Mouse (Mus musculus) hindbrain, embryonic 12.5 days (tissue): ENCODE data around the gene Mtfr2. TPM values are rescaled to one million over a fixed set of nuclear protein-coding genes. Genes with fewer than 3 reads are reported as not detected.

Source experiments
- ATAC-seq: fragments of 200-750 bp; cut with Nextera tagmentation; 2 replicates; pipeline ENCODE4 v1.8.0; 2017; ENCODE audit warnings: moderate TSS enrichment; ENCODE audit not compliant: low FRiP score
- H3K27ac ChIP-seq: fragments of 300-500 bp; sonication (generic); 2 replicates; pipeline ENCODE4 v1.5.1; 2016; ENCODE audit warnings: mild to moderate bottlenecking
- H3K27me3 ChIP-seq: fragments of 300-500 bp; sonication (generic); 2 replicates; pipeline ENCODE4 v1.6.1; 2016; ENCODE audit warnings: mild to moderate bottlenecking
- H3K36me3 ChIP-seq: fragments of 300-500 bp; sonication (generic); 2 replicates; pipeline ENCODE4 v1.6.1; 2016; ENCODE audit warnings: mild to moderate bottlenecking
- H3K4me1 ChIP-seq: fragments of 300-500 bp; sonication (generic); 2 replicates; pipeline ENCODE4 v1.6.1; 2016
- H3K4me2 ChIP-seq: fragments of 300-500 bp; sonication (generic); replicated peaks from 2 replicates; pipeline ENCODE4 v1.6.1; 2016; ENCODE audit warnings: mild to moderate bottlenecking
- H3K4me3 ChIP-seq: fragments of 300-500 bp; sonication (generic); 2 replicates; pipeline ENCODE4 v1.5.1; 2016; ENCODE audit warnings: mild to moderate bottlenecking
- H3K9ac ChIP-seq: fragments of 300-500 bp; sonication (generic); 2 replicates; pipeline ENCODE4 v1.6.1; 2016; ENCODE audit warnings: mild to moderate bottlenecking, moderate library complexity
- H3K9me3 ChIP-seq: fragments of 300-500 bp; sonication (generic); replicated peaks from 2 replicates; pipeline ENCODE4 v1.6.1; 2016; ENCODE audit warnings: mild to moderate bottlenecking
- WGBS: fragments of 180-500 bp; shearing (Covaris S2); methylation state at CpG from one replicate; pipeline ENCODE4 v1.1.7; 2016; 5-methylcytosine and 5-hydroxymethylcytosine counted together
- polyA plus RNA-seq: library from polyadenylated mRNA; unstranded; fragments of >200 nt; fragmentation: Nextera tagmentation; extraction: Ambion mirVana; gene quantifications from 2 replicates; pipeline ENCODE4 v1.2.1, GENCODE M21; 2016

Gene Mtfr2
- polyA plus RNA-seq, 1 experiment from 2014 or later, result 1.7 TPM

DNA sequence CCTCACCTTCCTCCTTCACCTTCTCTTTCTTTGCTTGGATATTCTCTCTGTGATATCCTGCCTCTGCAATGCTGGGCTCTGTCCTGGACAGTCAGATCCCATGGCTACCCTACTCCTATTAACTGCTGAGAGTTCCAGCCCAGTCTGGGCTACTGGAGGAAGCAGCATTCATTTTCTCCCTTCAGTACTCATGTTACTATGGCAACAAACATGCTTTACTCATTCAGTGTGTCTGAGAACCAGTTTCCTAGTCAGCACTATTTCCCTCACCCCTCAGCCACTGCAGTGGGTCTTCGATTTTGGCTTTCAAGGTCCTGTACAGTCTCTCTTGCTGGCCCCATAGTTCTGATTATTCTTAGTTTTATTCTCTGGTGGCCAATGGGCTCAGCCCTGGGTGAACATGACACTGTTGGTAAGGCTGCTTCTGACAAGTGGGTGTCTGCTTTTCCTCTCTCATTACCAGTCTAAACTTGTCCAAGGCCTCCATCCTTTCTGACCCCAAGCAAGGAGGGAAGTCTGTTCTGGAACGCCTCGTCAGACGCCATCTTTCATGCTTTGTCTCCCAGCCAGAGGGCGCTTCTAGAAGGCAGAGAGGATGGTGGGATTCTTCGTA lies 35.3 kb downstream of the Mtfr2 start:
- no peak overlapping the region for H3K27ac ChIP-seq
- H3K27me3 ChIP-seq, result no peaks in the 10 kb centered on the region
- no peaks in the 10 kb centered on the region for H3K9me3 ChIP-seq
- no peaks in the 10 kb centered on the region for H3K36me3 ChIP-seq
- no peak overlapping the region for H3K4me3 ChIP-seq
- no peak overlapping the region for H3K4me2 ChIP-seq
- WGBS, result 75% methylated on average over 6 of the region's 6 CpGs
- H3K9ac ChIP-seq, result no peak overlapping the region
- peak; percentile 78 for ATAC-seq
- H3K4me1 ChIP-seq, result 0 out of 2 replicates have a peak, but pooled peaks cover 7% of the 10 kb centered on the region

DNA sequence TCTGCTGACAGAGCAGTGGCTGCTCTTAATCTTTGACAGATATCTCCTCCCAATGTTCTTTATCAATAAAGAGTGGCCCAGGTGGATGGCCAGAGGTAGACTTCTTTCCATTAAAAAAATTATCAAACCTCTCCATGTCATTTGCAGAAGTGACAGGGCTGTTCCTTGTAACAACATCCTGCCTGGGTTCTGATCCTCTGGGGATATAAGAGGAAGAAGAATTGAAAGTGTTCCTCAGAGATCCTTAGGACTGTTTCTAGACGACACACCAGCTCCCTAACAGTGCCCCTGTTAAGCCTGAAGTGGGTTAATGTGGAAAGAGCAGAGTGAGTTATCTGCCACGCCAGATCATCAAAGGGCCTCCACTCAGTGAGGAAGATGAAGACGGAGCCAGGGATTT lies 43.0 kb downstream of the Mtfr2 start:
- Histone ChIP-seq H3K4me2 (no peak overlapping the region), H3K4me1 (no peaks in the 10 kb centered on the region), H3K9me3 (no peaks in the 10 kb centered on the region), H3K36me3 (no peaks in the 10 kb centered on the region), H3K9ac (no peak overlapping the region), H3K27me3 (no peaks in the 10 kb centered on the region), H3K4me3 (no peak overlapping the region), H3K27ac (no peak overlapping the region)
- ATAC-seq, result no peak
- 77% methylated on average over 3 of the region's 3 CpGs for WGBS

DNA sequence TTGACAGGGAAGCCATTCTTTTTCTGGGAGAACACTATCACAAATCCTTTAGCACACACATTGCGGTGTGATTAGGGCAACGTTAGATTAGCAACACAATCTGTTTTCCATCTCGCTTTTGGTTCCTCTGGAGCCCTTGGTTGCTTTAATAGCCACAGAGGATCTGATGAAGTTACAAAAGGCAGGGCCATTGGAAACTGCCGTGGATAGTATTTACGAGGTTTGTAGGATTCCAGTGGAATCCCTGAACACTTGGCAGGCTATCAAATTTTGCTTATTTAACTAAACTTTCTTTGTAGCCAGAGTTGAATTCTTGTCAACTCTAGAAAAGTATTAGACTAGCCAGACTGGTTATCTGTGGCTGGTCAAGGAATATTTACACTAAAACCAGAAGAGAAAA lies 47.2 kb downstream of the Mtfr2 start:
- 84% methylated on average over 5 of the region's 5 CpGs for WGBS
- no peak for ATAC-seq

DNA sequence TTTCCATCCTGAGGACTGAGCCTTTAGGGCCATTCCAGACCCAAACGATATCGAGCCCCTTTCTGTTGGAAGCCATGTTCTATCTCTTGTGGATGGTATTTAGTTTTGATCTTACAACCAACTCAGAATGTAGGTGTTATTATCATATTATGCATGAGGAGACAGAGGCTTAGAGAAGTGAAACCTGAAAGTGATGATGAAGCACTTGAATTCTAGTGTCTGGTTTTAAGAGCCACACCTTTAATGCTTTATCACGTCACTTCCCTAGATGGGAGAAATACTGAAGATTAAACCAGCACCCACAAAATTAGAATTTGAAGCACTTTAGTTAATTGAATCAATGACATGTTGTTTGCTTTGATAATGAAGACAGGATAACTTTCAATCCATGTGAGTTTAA lies 48.2 kb downstream of the Mtfr2 start:
- Histone ChIP-seq H3K4me3 (no peak overlapping the region), H3K9me3 (no peaks in the 10 kb centered on the region), H3K4me2 (no peak overlapping the region), H3K36me3 (no peaks in the 10 kb centered on the region), H3K27me3 (no peaks in the 10 kb centered on the region), H3K4me1 (no peaks in the 10 kb centered on the region), H3K9ac (no peak overlapping the region), H3K27ac (no peak overlapping the region)
- WGBS, result 96% methylated on average over 3 of the region's 3 CpGs
- no peak for ATAC-seq

More for the DNA sequence above, 47.2 kb downstream of the Mtfr2 start:
- no peaks in the 10 kb centered on the region for H3K4me1 ChIP-seq
- no peaks in the 10 kb centered on the region for H3K27me3 ChIP-seq
- H3K9ac ChIP-seq, result no peak overlapping the region
- no peaks in the 10 kb centered on the region for H3K36me3 ChIP-seq
- no peaks in the 10 kb centered on the region for H3K9me3 ChIP-seq
- no peak overlapping the region for H3K4me2 ChIP-seq
- H3K4me3 ChIP-seq, result no peak overlapping the region
- H3K27ac ChIP-seq, result no peak overlapping the region

DNA sequence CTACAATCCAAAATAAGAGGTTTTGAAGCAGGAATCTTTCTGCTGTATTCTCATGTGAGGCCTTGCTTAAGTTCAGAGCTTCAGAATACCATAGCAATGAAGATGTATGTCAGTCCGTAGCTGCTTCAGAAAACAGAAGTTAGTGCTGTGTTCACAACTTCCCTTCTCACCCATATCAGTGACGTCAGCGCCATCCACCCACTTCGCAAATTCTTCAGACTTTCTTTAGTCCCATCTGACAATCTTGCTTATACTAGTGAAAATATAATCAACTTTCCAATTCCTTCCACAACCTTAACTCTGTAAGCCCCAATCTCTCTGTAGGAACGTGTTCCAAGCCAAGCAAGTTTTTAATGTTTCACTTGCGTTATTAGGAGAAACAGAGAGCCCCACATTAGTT lies 50.7 kb downstream of the Mtfr2 start:
- no peak for ATAC-seq
- no peaks in the 10 kb centered on the region for H3K36me3 ChIP-seq
- WGBS, result 86% methylated on average over 6 of the region's 6 CpGs

DNA sequence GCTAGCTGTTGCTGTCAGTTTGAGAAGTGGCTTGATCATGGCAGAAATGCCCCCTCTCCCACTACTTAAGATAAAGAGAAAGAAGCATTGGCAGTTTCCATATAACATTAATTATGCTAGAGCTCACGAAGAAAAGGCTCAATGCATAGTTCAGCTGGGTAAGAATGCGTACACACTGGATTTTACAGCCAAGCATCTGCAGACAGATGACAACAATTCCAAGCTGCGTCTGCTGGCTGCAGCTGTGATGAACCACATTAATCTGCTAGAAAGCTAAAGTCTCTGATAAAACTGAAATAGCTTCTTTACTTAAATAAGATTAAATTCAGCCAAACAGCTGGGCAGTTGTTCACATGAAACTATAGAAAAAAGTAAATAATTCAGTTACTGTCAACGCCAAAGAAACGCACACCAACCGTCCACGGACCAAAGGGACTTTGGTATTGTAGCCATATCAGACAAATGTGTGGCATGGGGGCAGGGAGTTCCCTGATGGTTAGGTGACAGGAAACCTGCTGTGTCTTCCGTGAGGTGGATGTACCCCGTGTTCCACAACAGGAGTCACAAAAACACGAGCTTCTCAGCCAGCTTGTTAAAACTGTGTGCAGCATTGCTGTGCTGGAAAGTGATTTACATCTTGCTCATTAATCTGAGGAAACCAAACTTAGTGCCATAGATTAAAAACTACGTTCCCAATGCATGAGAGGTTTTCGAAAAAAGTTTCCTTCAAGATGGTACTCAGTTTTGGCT lies 51.2 kb downstream of the Mtfr2 start:
- 78% methylated on average over 12 of the region's 12 CpGs for WGBS
- ATAC-seq, result no peak
- H3K36me3 ChIP-seq, result no peaks in the 10 kb centered on the region
- no peak overlapping the region for H3K27ac ChIP-seq
- no peak overlapping the region for H3K4me2 ChIP-seq
- no peaks in the 10 kb centered on the region for H3K4me1 ChIP-seq
- no peak overlapping the region for H3K4me3 ChIP-seq
- no peak overlapping the region for H3K9ac ChIP-seq
- H3K27me3 ChIP-seq, result no peaks in the 10 kb centered on the region
- H3K9me3 ChIP-seq, result no peaks in the 10 kb centered on the region

More for the DNA sequence above, 50.7 kb downstream of the Mtfr2 start:
- H3K27ac ChIP-seq, result no peak overlapping the region
- H3K9me3 ChIP-seq, result no peaks in the 10 kb centered on the region
- H3K27me3 ChIP-seq, result no peaks in the 10 kb centered on the region
- no peak overlapping the region for H3K4me3 ChIP-seq
- no peak overlapping the region for H3K4me2 ChIP-seq
- H3K4me1 ChIP-seq, result no peaks in the 10 kb centered on the region
- H3K9ac ChIP-seq, result no peak overlapping the region

DNA sequence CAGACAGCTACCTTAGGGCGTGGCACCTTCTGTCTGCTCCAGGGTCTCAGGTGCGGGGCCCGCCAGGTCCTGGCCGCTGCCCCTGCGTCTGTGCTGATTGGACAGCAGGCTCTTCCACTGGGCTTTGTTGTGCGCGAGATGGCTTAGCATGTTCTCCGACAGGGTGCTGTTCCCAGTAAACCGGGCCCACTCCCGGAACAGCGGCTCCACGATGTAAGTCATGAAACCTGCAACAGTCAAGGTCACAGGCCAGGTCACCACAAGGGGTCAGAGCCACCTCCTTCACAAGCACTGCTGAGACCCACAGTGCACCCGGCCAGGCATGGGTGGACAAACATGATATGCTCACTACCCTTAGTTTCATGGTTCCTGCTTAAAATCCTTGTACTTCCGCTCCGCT lies 52.8 kb downstream of the Mtfr2 start:
- no peaks in the 10 kb centered on the region for H3K36me3 ChIP-seq
- no peaks in the 10 kb centered on the region for H3K9me3 ChIP-seq
- H3K27ac ChIP-seq, result no peak overlapping the region
- H3K27me3 ChIP-seq, result no peaks in the 10 kb centered on the region
- H3K9ac ChIP-seq, result no peak overlapping the region
- no peaks in the 10 kb centered on the region for H3K4me1 ChIP-seq
- ATAC-seq, result no peak
- H3K4me3 ChIP-seq, result no peak overlapping the region
- WGBS, result 79% methylated on average over 15 of the region's 15 CpGs
- 0 out of 2 replicates have a peak overlapping the region, but pooled peaks have one; percentile 4 for H3K4me2 ChIP-seq

DNA sequence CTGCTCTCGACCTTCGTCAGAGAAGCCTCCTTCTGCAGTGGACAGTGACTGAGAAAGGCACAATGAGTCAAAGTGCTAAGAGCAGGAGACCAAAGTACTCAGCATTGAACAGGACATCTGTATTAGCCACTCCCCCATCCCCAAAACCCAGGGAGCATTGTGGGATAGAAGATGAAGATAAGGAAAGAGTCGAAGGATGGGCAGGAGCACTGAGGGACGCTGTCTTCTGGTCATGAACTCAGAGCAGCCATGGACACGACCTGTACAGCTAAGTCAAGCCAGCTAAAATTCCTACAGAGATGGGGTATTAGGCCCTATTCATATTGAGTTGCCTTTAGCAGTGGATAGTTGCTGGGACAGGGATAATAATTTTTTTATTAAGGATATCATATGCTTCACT lies 55.4 kb downstream of the Mtfr2 start:
- no peaks in the 10 kb centered on the region for H3K36me3 ChIP-seq
- no peak overlapping the region for H3K4me3 ChIP-seq
- 86% methylated on average over 5 of the region's 5 CpGs for WGBS
- H3K4me2 ChIP-seq, result no peak overlapping the region
- no peaks in the 10 kb centered on the region for H3K27me3 ChIP-seq
- H3K27ac ChIP-seq, result no peak overlapping the region
- H3K4me1 ChIP-seq, result no peaks in the 10 kb centered on the region
- ATAC-seq, result no peak
- no peak overlapping the region for H3K9ac ChIP-seq
- H3K9me3 ChIP-seq, result no peaks in the 10 kb centered on the region

DNA sequence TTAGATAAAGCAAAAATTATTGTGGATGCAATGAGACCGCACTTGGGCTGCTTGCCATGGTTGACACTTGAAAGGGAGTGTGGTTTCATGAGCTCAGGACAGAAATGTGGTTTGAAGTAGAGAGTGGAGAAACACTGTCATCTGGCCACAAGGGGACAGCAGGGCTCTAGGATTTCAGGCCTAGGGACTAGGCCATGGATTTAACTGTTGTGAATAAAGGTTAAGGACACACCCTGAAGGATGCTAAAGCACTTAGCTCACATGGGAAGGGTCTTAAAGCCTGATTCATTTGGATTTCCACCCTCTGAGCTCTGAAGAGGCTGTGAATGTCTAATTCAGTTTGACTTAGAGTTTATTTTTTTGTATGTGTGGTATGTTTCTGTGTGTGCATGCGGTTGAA lies 57.9 kb downstream of the Mtfr2 start:
- Histone ChIP-seq H3K27ac (no peak overlapping the region), H3K4me2 (no peak overlapping the region), H3K9me3 (no peaks in the 10 kb centered on the region), H3K9ac (no peak overlapping the region), H3K4me3 (no peak overlapping the region), H3K27me3 (no peaks in the 10 kb centered on the region), H3K4me1 (no peaks in the 10 kb centered on the region), H3K36me3 (no peaks in the 10 kb centered on the region)
- WGBS, result 84% methylated on average over 2 of the region's 2 CpGs
- ATAC-seq, result no peak; the same call in 1 of the 2 replicates

DNA sequence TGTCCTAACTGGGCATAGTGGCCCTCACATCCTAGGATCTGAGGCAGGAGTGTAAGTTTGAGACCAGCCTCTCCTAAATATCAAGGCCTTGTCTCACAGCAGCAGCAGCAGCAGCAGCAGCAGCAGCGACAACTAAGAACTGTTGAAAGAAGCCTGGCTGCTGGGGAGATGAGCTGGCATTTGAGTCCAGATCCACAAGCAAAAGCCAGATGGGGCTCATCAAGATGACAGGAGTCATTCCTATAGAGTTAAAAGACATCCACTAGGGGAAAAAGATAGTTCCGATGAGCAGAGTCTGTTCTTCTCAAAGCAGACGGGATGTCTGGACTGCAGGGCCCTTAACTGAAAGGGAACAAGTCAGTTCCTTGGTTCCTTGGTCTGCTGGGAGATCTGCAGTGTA lies 60.8 kb downstream of the Mtfr2 start:
- 83% methylated on average over 3 of the region's 3 CpGs for WGBS
- no peaks in the 10 kb centered on the region for H3K27me3 ChIP-seq
- no peak overlapping the region for H3K4me2 ChIP-seq
- no peaks in the 10 kb centered on the region for H3K4me1 ChIP-seq
- no peaks in the 10 kb centered on the region for H3K36me3 ChIP-seq
- no peak for ATAC-seq
- H3K4me3 ChIP-seq, result no peak overlapping the region
- H3K9ac ChIP-seq, result no peak overlapping the region
- no peak overlapping the region for H3K27ac ChIP-seq
- H3K9me3 ChIP-seq, result no peaks in the 10 kb centered on the region

DNA sequence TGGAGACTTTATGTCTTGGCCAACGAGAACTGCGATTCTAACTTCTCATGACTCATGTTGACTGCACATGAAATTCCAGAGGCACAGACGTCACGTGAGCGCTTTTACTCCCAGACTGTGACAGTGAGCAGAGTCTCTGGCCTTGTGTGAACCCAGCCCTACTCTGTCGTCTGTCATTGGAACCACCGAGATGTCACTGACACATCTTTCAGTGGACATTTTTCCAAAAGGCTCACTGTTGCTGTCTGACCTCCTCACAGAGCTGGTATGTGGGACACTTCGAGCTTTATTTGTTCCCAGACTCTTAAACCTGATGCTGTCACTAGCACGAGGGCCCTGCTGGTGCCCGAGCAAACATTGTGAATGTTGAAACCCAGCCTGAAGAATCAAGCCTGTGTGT lies 61.6 kb downstream of the Mtfr2 start:
- Histone ChIP-seq H3K36me3 (no peaks in the 10 kb centered on the region), H3K9ac (no peak overlapping the region), H3K27me3 (no peaks in the 10 kb centered on the region), H3K4me2 (no peak overlapping the region), H3K27ac (no peak overlapping the region), H3K9me3 (no peaks in the 10 kb centered on the region), H3K4me1 (no peaks in the 10 kb centered on the region), H3K4me3 (no peak overlapping the region)
- 86% methylated on average over 10 of the region's 10 CpGs for WGBS
- ATAC-seq, result no peak
